Mouse (Mus musculus) thymus, adult 2 months (tissue): ENCODE results near the gene Pxmp4. TPM values are rescaled to one million over a fixed set of nuclear protein-coding genes. Genes with fewer than 3 reads are reported as not detected.
A peak's percentile ranks its signal among the peaks of the same experiment; 100 is the strongest.

Experiments used
- DNase-seq: peaks from one replicate; pipeline ENCODE4 v3.0.0; 2021
- H3K27ac ChIP-seq: fragments of 200-500 bp; 2 replicates; pipeline ENCODE4 v1.5.1; 2012; ENCODE audit warnings: low read length, control low read depth; ENCODE audit not compliant: control insufficient read depth, insufficient read depth
- H3K27me3 ChIP-seq: fragments of 200-500 bp; 2 replicates; pipeline ENCODE4 v1.6.1; 2012; ENCODE audit warnings: mild to moderate bottlenecking, low read length, moderate library complexity, mixed read lengths; ENCODE audit not compliant: control insufficient read depth, insufficient read depth
- H3K36me3 ChIP-seq: fragments of 200-500 bp; 2 replicates; pipeline ENCODE4 v1.6.1; 2012; ENCODE audit warnings: mild to moderate bottlenecking, low read length, moderate library complexity; ENCODE audit not compliant: control insufficient read depth, insufficient read depth
- H3K4me1 ChIP-seq: fragments of 200-500 bp; replicated peaks from 2 replicates; pipeline ENCODE4 v1.6.1; 2012; ENCODE audit warnings: low read length; ENCODE audit not compliant: control insufficient read depth, insufficient read depth
- H3K4me3 ChIP-seq: fragments of 200-500 bp; 2 replicates; pipeline ENCODE4 v1.5.1; 2012; ENCODE audit warnings: mild to moderate bottlenecking, low read length, control low read depth, moderate library complexity; ENCODE audit not compliant: control insufficient read depth, insufficient read depth
- CTCF ChIP-seq: fragments of 200-500 bp; IDR thresholded peaks from 2 replicates; pipeline ENCODE4 v1.5.1; 2012; ENCODE audit warnings: mild to moderate bottlenecking, control low read depth, low read length, moderate library complexity, borderline replicate concordance; ENCODE audit not compliant: control insufficient read depth, poor library complexity, insufficient read depth; ENCODE audit errors: extremely low read depth
- POLR2A ChIP-seq: fragments of 200-500 bp; IDR thresholded peaks from 2 replicates; pipeline ENCODE4 v1.6.1; 2012; ENCODE audit warnings: mild to moderate bottlenecking, low read length, control low read depth, moderate library complexity; ENCODE audit not compliant: control insufficient read depth, poor library complexity, insufficient read depth; ENCODE audit errors: extremely low read depth
- WGBS: fragments of 180-500 bp; shearing (Covaris S2); methylation state at CpG from one replicate; pipeline ENCODE4 v1.1.7; 2018; 5-methylcytosine and 5-hydroxymethylcytosine counted together
- polyA plus RNA-seq: library from polyadenylated mRNA; depleted of rRNA; stranded (reverse); fragments of >200 nt; gene quantifications from 2 replicates; pipeline ENCODE4 v1.2.3, GENCODE M21; 2012

The Pxmp4 gene
- polyA plus RNA-seq, 1 experiment: 70.7 TPM

GRCm38 (mm10) chr2:154632203-154632780 is 28.8 kb upstream of the Pxmp4 start:
- Histone ChIP-seq H3K27me3 (no peaks in the 10 kb centered on the region), H3K4me3 (no peak overlapping the region), H3K4me1 (no peaks in the 10 kb centered on the region), H3K27ac (no peak overlapping the region), H3K36me3 (no peaks in the 10 kb centered on the region)
- 97% methylated on average over 16 of the region's 16 CpGs for WGBS
- TF ChIP-seq CTCF: no peak
- DNase-seq: no peak

- Histone ChIP-seq H3K27me3 (no peaks in the 10 kb centered on the region), H3K27ac (no peak overlapping the region), H3K36me3 (no peaks in the 10 kb centered on the region), H3K4me3 (no peak overlapping the region), H3K4me1 (no peaks in the 10 kb centered on the region)
- DNase-seq: no peak
- WGBS: 89% methylated on average over 5 of the region's 5 CpGs
- no peak for TF ChIP-seq POLR2A
- TF ChIP-seq CTCF: no peak
Measured at GRCm38 (mm10) chr2:154630531-154630930, 27.0 kb upstream of the Pxmp4 start.

GRCm38 (mm10) chr2:154624137-154624536 is 20.6 kb upstream of the Pxmp4 start:
- H3K4me3 ChIP-seq: no peak overlapping the region
- H3K27ac ChIP-seq: no peak overlapping the region
- TF ChIP-seq CTCF (no peak), POLR2A (no peak)
- H3K4me1 ChIP-seq: no peaks in the 10 kb centered on the region
- no peak for DNase-seq
- no peaks in the 10 kb centered on the region for H3K36me3 ChIP-seq
- no peaks in the 10 kb centered on the region for H3K27me3 ChIP-seq

GRCm38 (mm10) chr2:154621684-154622083 is 18.2 kb upstream of the Pxmp4 start:
- Histone ChIP-seq H3K4me1 (peaks cover 8% of the 10 kb centered on the region), H3K36me3 (no peaks in the 10 kb centered on the region), H3K27ac (no peak overlapping the region), H3K4me3 (no peak overlapping the region), H3K27me3 (no peaks in the 10 kb centered on the region)
- TF ChIP-seq POLR2A (no peak), CTCF (no peak)
- DNase-seq: no peak
- 94% methylated on average over 5 of the region's 5 CpGs for WGBS

- Histone ChIP-seq H3K27me3 (no peaks in the 10 kb centered on the region), H3K4me3 (no peak overlapping the region), H3K4me1 (peaks cover 34% of the 10 kb centered on the region), H3K36me3 (no peaks in the 10 kb centered on the region), H3K27ac (peak overlapping the region; percentile 95)
- DNase-seq: peak; percentile 64
- WGBS: 10% methylated on average over 3 of the region's 3 CpGs
- TF ChIP-seq CTCF (no peak), POLR2A (no peak)
Measured at GRCm38 (mm10) chr2:154617061-154617460, 13.6 kb upstream of the Pxmp4 start.

GRCm38 (mm10) chr2:154615674-154616073 is 12.2 kb upstream of the Pxmp4 start:
- peak; percentile 39 for DNase-seq
- Histone ChIP-seq H3K36me3 (no peaks in the 10 kb centered on the region), H3K27ac (peak overlapping the region; percentile 78), H3K4me3 (no peak overlapping the region), H3K27me3 (no peaks in the 10 kb centered on the region), H3K4me1 (peaks cover 34% of the 10 kb centered on the region)
- 4% methylated on average over 5 of the region's 5 CpGs for WGBS
- TF ChIP-seq CTCF: no peak
- no peak for TF ChIP-seq POLR2A

- Histone ChIP-seq H3K27me3 (no peaks in the 10 kb centered on the region), H3K36me3 (no peaks in the 10 kb centered on the region), H3K4me1 (peaks cover 34% of the 10 kb centered on the region), H3K4me3 (no peak overlapping the region), H3K27ac (peak overlapping the region; percentile 78; the same call in 1 of the 2 replicates)
- TF ChIP-seq POLR2A (no peak), CTCF (no peak)
- 38% methylated on average over 19 of the region's 19 CpGs for WGBS
- DNase-seq: no peak
Measured at GRCm38 (mm10) chr2:154614841-154615576, 11.5 kb upstream of the Pxmp4 start.
